Comparison of ENCODE assay signal across 38 mouse cellular contexts in the genomic region with DNA sequence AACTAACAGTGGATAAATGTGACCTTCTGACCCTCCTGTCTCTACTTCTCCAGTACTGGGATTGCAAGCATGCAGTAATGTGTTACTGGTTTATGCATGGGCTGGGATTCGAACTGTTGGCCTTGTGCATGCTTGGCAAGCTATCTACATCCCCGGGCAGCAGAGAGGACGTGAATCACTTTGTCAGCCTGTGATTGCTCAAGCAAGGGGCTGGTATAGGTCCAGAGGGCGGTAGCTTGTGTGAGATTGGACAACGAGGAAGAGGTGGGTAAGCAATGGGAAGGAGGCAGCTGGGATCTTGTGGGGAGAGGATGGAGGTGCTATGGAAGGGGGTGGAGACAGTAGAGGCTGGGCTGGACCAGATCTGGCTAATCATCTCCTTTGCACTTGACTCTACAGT. TPM values are rescaled to one million over a fixed set of nuclear protein-coding genes. Genes with fewer than 3 reads are reported as not detected.
A peak's percentile ranks its signal among the peaks of the same experiment; 100 is the strongest.
DNase-seq lines count a peak whose midpoint lies in the region; ATAC-seq lines count a peak whose summit lies in the region.
"Had no signal": no experiment of that assay in that cellular context is flagged by ENCODE, and none has a peak within 500 bp of the region (broad histone marks: within the 10 kb centered on the region; RNA-seq: fewer than 3 reads in every experiment).

No protein-coding gene starts in this region.

- peaks cover 23% of the 10 kb centered on the region for H3K4me1 ChIP-seq in forebrain, embryonic 10.5 days
- 0 out of 2 replicates have a peak, but pooled peaks cover 3% of the 10 kb centered on the region for H3K4me1 ChIP-seq in forebrain, embryonic 16.5 days (replicated peaks; ENCODE audit: control insufficient read depth, insufficient read depth, low read length)
- H3K4me1 ChIP-seq in embryonic facial prominence, embryonic 13.5 days: peaks cover 56% of the 10 kb centered on the region
- H3K4me1 ChIP-seq in limb, embryonic 13.5 days: peaks cover 46% of the 10 kb centered on the region
- H3K4me1 ChIP-seq: liver, embryonic 12.5 days; midbrain, embryonic 10.5 days; neural tube, embryonic 12.5 days had no signal

- ATAC-seq in forebrain, embryonic 16.5 days: no peak
- ATAC-seq in embryonic facial prominence, embryonic 13.5 days (ENCODE audit: insufficient number of reproducible peaks, insufficient read depth, low FRiP score, low TSS enrichment, low read depth): no peak
- no peak for ATAC-seq in limb, embryonic 13.5 days (ENCODE audit: low FRiP score, low read depth)
- ATAC-seq in megakaryocyte progenitor cell, adult 5-6 weeks (replicated peaks; ENCODE audit: poor library complexity): no peak
- ATAC-seq: forebrain, postnatal 0 days; intestine, embryonic 16.5 days; liver, embryonic 12.5 days; liver, postnatal 0 days had no signal

- peak overlapping the region; percentile 74; the same call in 1 of the 2 replicates for H3K27ac ChIP-seq in forebrain, embryonic 10.5 days
- H3K27ac ChIP-seq in forebrain, embryonic 16.5 days (ENCODE audit: low read length): no peak overlapping the region
- peak overlapping the region; percentile 96 for H3K27ac ChIP-seq in embryonic facial prominence, embryonic 13.5 days
- peak overlapping the region; percentile 79; the same call in 1 of the 2 replicates for H3K27ac ChIP-seq in limb, embryonic 13.5 days
- H3K27ac ChIP-seq: heart, embryonic 10.5 days; heart, embryonic 15.5 days; kidney, postnatal 0 days; liver, embryonic 12.5 days; macrophage; midbrain, embryonic 10.5 days; neural tube, embryonic 12.5 days had no signal

- H3K36me3 ChIP-seq in forebrain, embryonic 10.5 days (replicated peaks): no peaks in the 10 kb centered on the region
- H3K36me3 ChIP-seq in forebrain, embryonic 16.5 days (ENCODE audit: control insufficient read depth, insufficient read depth): no peaks in the 10 kb centered on the region
- no peaks in the 10 kb centered on the region for H3K36me3 ChIP-seq in embryonic facial prominence, embryonic 13.5 days
- no peaks in the 10 kb centered on the region for H3K36me3 ChIP-seq in limb, embryonic 13.5 days
- H3K36me3 ChIP-seq: heart, embryonic 10.5 days; heart, embryonic 15.5 days; liver, embryonic 12.5 days; midbrain, embryonic 10.5 days; neural tube, embryonic 12.5 days had no signal

- no peaks in the 10 kb centered on the region for H3K9me3 ChIP-seq in forebrain, embryonic 10.5 days
- no peaks in the 10 kb centered on the region for H3K9me3 ChIP-seq in forebrain, embryonic 16.5 days (ENCODE audit: control insufficient read depth, low read length)
- H3K9me3 ChIP-seq in embryonic facial prominence, embryonic 13.5 days: no peaks in the 10 kb centered on the region
- no peaks in the 10 kb centered on the region for H3K9me3 ChIP-seq in limb, embryonic 13.5 days
- H3K9me3 ChIP-seq: heart, embryonic 10.5 days; heart, embryonic 15.5 days; liver, embryonic 12.5 days; midbrain, embryonic 10.5 days; neural tube, embryonic 12.5 days had no signal

- WGBS in forebrain, embryonic 10.5 days: 86% methylated on average over 5 of the region's 5 CpGs
- 76% methylated on average over 5 of the region's 5 CpGs for WGBS in forebrain, embryonic 16.5 days
- 75% methylated on average over 5 of the region's 5 CpGs for WGBS in embryonic facial prominence, embryonic 13.5 days
- WGBS in limb, embryonic 13.5 days: 76% methylated on average over 5 of the region's 5 CpGs

- H3K9ac ChIP-seq in forebrain, embryonic 16.5 days (replicated peaks; ENCODE audit: low read depth, low read length): no peak overlapping the region
- H3K9ac ChIP-seq in embryonic facial prominence, embryonic 13.5 days: no peak overlapping the region
- no peak overlapping the region for H3K9ac ChIP-seq in limb, embryonic 13.5 days
- H3K9ac ChIP-seq: forebrain, postnatal 0 days; heart, embryonic 15.5 days; liver, embryonic 12.5 days; liver, postnatal 0 days; neural tube, embryonic 12.5 days had no signal

- H3K4me2 ChIP-seq in forebrain, embryonic 16.5 days (ENCODE audit: low read length): no peak overlapping the region
- no peak overlapping the region for H3K4me2 ChIP-seq in embryonic facial prominence, embryonic 13.5 days
- H3K4me2 ChIP-seq in limb, embryonic 13.5 days (replicated peaks): no peak overlapping the region
- H3K4me2 ChIP-seq: liver, embryonic 12.5 days; neural tube, embryonic 12.5 days had no signal

- DNase-seq in forebrain, embryonic 10.5 days (ENCODE audit: extremely low spot score, low spot score): no peak
- DNase-seq in NIH3T3 (ENCODE audit: low read depth): peak; percentile 69
- no peak for DNase-seq in right cerebral cortex, postnatal 36 days (ENCODE audit: low spot score in 2 of 2)
- DNase-seq in frontal cortex, postnatal 14 days (ENCODE audit: low spot score in 2 of 2): no peak
- DNase-seq: adrenal gland, postnatal 10 days; cerebellum, adult 11 months; cerebellum, adult 9-10 months; cerebellum, postnatal 36 days; forebrain, postnatal 0 days; gastrocnemius, postnatal 10 days; kidney, adult 8-10 months; layer of hippocampus, postnatal 36 days; left cerebral cortex, postnatal 4 days; liver, postnatal 0 days; right cerebral cortex, adult 18-20 months; right cerebral cortex, postnatal 4 days; thymus, postnatal 4 days had no signal

- no peak overlapping the region for H3K4me3 ChIP-seq in forebrain, embryonic 10.5 days
- H3K4me3 ChIP-seq in forebrain, embryonic 16.5 days (replicated peaks; ENCODE audit: low read length): no peak overlapping the region
- no peak overlapping the region for H3K4me3 ChIP-seq in embryonic facial prominence, embryonic 13.5 days
- H3K4me3 ChIP-seq in limb, embryonic 13.5 days: no peak overlapping the region
- H3K4me3 ChIP-seq: heart, embryonic 15.5 days; liver, embryonic 12.5 days; midbrain, embryonic 10.5 days; myocyte; neural tube, embryonic 12.5 days had no signal

- H3K27me3 ChIP-seq in forebrain, embryonic 10.5 days (ENCODE audit: poor library complexity, severe bottlenecking): no peaks in the 10 kb centered on the region
- no peaks in the 10 kb centered on the region for H3K27me3 ChIP-seq in forebrain, embryonic 16.5 days (replicated peaks; ENCODE audit: control insufficient read depth, insufficient read depth, low read length)
- H3K27me3 ChIP-seq in embryonic facial prominence, embryonic 13.5 days: no peaks in the 10 kb centered on the region
- no peaks in the 10 kb centered on the region for H3K27me3 ChIP-seq in limb, embryonic 13.5 days
- H3K27me3 ChIP-seq: heart, embryonic 15.5 days; neural tube, embryonic 12.5 days had no signal

RNA-seq across cellular contexts. Expression of a gene that starts 38.0 kb away (rescaled TPM):
- polyA plus RNA-seq in forebrain, embryonic 10.5 days (2016; fragmentation: Nextera tagmentation; extraction: Ambion mirVana): not detected in 2 replicates
- polyA plus RNA-seq in forebrain, embryonic 16.5 days (2015; fragmentation: Nextera tagmentation; extraction: Ambion mirVana): not detected in 2 replicates
- not detected in 2 replicates for polyA plus RNA-seq in embryonic facial prominence, embryonic 13.5 days (2015; fragmentation: Nextera tagmentation; extraction: Ambion mirVana)
- polyA plus RNA-seq in limb, embryonic 13.5 days (2015; fragmentation: Nextera tagmentation; extraction: Ambion mirVana): not detected in 2 replicates
- not detected in 2 replicates for total RNA-seq in megakaryocyte progenitor cell, adult 5-6 weeks (2015)
- not detected in 2 replicates for total RNA-seq in megakaryocyte progenitor cell, adult 5-6 weeks (2017)
- total RNA-seq: adrenal gland, postnatal 10 days; forebrain, postnatal 0 days; gastrocnemius, postnatal 10 days; granulocyte monocyte progenitor cell, adult 5-6 weeks; heart, postnatal 25 days; layer of hippocampus, postnatal 36 days; left cerebral cortex, postnatal 4 days; midbrain, postnatal 0 days had no signal
- polyA plus RNA-seq: forebrain, embryonic 11.5 days; forebrain, postnatal 0 days; heart, embryonic 10.5 days; heart, embryonic 15.5 days; hindbrain, embryonic 11.5 days; intestine, embryonic 16.5 days; kidney, postnatal 0 days; liver, embryonic 12.5 days; liver, postnatal 0 days; lung, embryonic 16.5 days; macrophage; midbrain, embryonic 10.5 days; myocyte; neural tube, embryonic 12.5 days; spleen, adult 2 months; thymus, postnatal 0 days had no signal

RNA-seq across cellular contexts. Expression of a gene that starts 46.8 kb away (rescaled TPM):
- polyA plus RNA-seq in forebrain, embryonic 10.5 days (2016; fragmentation: Nextera tagmentation; extraction: Ambion mirVana): 2.0 and 4.9 TPM in 2 replicates
- polyA plus RNA-seq in forebrain, embryonic 16.5 days (2015; fragmentation: Nextera tagmentation; extraction: Ambion mirVana): not detected in 2 replicates
- polyA plus RNA-seq in embryonic facial prominence, embryonic 13.5 days (2015; fragmentation: Nextera tagmentation; extraction: Ambion mirVana): 0.39 and 2.8 TPM in 2 replicates
- 0.45 and 2.0 TPM in 2 replicates for polyA plus RNA-seq in limb, embryonic 13.5 days (2015; fragmentation: Nextera tagmentation; extraction: Ambion mirVana)
- total RNA-seq in megakaryocyte progenitor cell, adult 5-6 weeks (2015): 17.0 and 19.0 TPM in 2 replicates
- 5.3 and 10.9 TPM in 2 replicates for total RNA-seq in megakaryocyte progenitor cell, adult 5-6 weeks (2017)
- total RNA-seq: forebrain, postnatal 0 days; granulocyte monocyte progenitor cell, adult 5-6 weeks; heart, postnatal 25 days; layer of hippocampus, postnatal 36 days; left cerebral cortex, postnatal 4 days; midbrain, postnatal 0 days had no signal
- polyA plus RNA-seq: forebrain, postnatal 0 days; macrophage; midbrain, postnatal 0 days; myocyte had no signal
